Mouse (Mus musculus) left cerebral cortex, postnatal 4 days (tissue): ENCODE results near the gene March6. TPM values are rescaled to one million over a fixed set of nuclear protein-coding genes. Genes with fewer than 3 reads are reported as not detected.

ENCODE experiments used
- DNase-seq: peaks from one replicate; pipeline ENCODE4 v3.0.0-alpha.2; 2022
- intact Hi-C: fragments of 180-260 bp; cut with DNase I; formaldehyde crosslinking; loops from one replicate; pipeline ENCODE4 v1.15.1; 2025
- total RNA-seq, 2 experiments: library from RNA; stranded (reverse); gene quantifications; 2 replicates each; pipeline ENCODE4 v1.2.3; 2021

The March6 gene
- total RNA-seq, 2 experiments from 2014 or later, result 200 to 210 TPM

- DNase-seq, result peak; percentile 25
- intact Hi-C loops, result no loop called here
Measured at GRCm38 (mm10) chr15:31419037-31419436, 111.8 kb downstream of the March6 start.

DNA sequence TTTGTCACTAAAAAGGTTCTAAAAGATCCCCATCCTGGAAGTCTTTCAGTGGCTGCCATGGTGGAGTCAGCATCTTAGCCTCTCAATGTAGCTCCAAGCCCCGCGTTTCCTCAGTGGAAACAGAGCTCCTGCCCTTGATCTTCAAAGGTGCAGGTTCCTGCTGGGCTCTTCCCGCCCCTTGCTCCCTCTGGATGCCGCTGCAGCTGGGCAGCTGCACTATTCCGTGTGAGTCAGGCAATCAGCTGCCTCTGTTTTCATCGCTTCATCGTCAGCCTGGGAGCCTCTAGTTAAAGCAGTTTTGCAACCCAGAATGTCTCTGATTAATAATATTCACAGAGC lies 112.2 kb downstream of the March6 start:
- intact Hi-C loops, result no loop called here
- no peak for DNase-seq

GRCm38 (mm10) chr15:31417796-31418685 lies 112.8 kb downstream of the March6 start:
- intact Hi-C loops, result no loop called here
- peak; percentile 66 for DNase-seq

DNA sequence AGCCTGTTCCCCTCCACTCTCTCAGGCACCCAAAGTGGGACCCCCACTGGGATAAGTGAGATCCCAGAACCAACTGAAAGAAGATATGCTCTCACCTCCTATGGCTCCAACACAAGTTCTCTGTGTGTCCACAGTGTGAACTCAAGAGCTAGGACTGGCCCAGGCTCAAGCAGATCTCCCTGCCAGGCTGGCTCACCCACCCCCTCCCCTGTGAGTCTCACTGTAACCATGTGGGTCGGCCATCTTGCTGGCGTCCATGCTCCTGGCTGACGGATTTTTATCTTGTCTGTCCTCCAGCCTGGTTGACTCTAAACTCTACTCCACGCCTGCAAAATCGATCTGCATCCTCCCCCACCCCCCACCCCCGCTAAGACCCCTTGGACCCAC lies 113.5 kb downstream of the March6 start:
- DNase-seq, result peak; percentile 49
- intact Hi-C loops, result no loop called here

- intact Hi-C loops, result no loop called here
Measured at GRCm38 (mm10) chr15:31415181-31415580, 115.7 kb downstream of the March6 start.

GRCm38 (mm10) chr15:31414179-31414898 lies 116.5 kb downstream of the March6 start:
- no peak for DNase-seq
- intact Hi-C loops, result no loop called here

More at GRCm38 (mm10) chr15:31415181-31415580, 115.7 kb downstream of the March6 start:
- no peak for DNase-seq

GRCm38 (mm10) chr15:31413662-31414061 lies 117.2 kb downstream of the March6 start:
- DNase-seq, result no peak
- intact Hi-C loops, result no loop called here

- intact Hi-C loops, result no loop called here
- DNase-seq, result no peak
Measured at GRCm38 (mm10) chr15:31412933-31413332, 117.9 kb downstream of the March6 start.

GRCm38 (mm10) chr15:31412436-31412835 lies 118.4 kb downstream of the March6 start:
- intact Hi-C loops, result no loop called here
- no peak for DNase-seq

DNA sequence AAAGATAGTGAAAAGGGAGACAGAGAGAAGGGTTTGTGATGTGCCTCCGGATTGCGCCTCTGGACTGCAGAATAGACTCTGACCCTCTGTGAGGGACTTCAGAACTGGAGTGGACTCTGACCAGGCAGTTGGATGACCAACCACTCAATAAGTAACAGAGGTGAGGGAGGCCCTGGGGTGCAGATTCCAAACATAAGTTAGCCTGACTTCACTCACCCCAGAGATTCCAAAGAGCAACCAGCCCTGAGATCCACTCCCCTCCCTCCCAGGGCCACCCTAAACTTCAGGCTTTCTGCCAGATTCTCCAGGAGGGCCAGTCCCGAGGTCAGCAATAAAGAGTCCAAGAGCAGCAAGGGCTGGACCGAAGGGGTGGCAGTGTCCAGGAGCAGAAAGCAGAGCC lies 123.4 kb downstream of the March6 start:
- intact Hi-C loops, result no loop called here
- DNase-seq, result no peak

- DNase-seq, result no peak
- intact Hi-C loops, result no loop called here
Measured at GRCm38 (mm10) chr15:31406881-31407280, 124.0 kb downstream of the March6 start.

Other genes starting within 250 kb of the March6 start
- 1 to 10 TPM; 1.2 to 1.3 TPM for gene Ankrd33b, start 163.3 kb downstream of the March6 start, total RNA-seq
- 1 to 10 TPM in 1 of 2 experiments, under 1 TPM in 1; 0.77 to 1.1 TPM for gene Ropn1l, start 77.3 kb downstream of the March6 start, total RNA-seq
- 1 to 10 TPM; 6.3 to 8.6 TPM for gene Cmbl, start 34.3 kb upstream of the March6 start, total RNA-seq
- gene Cct5, start 70.8 kb upstream of the March6 start, total RNA-seq, result 100 to 1,000 TPM; 306 to 309 TPM
- gene Fam173b, start 70.8 kb upstream of the March6 start, total RNA-seq, result 10 to 100 TPM; 11.4 to 13.0 TPM